Mouse (Mus musculus) E14TG2a.4 (cell line): ENCODE results near the gene Gpc3.

Experiments
- H3K27me3 ChIP-seq: 2 replicates; pipeline ENCODE4 v1.6.1; 2014; ENCODE audit warnings: low read length, control low read depth; ENCODE audit not compliant: insufficient read depth
- H3K36me3 ChIP-seq: 2 replicates; pipeline ENCODE4 v1.6.1; 2014; ENCODE audit warnings: low read length, control low read depth; ENCODE audit not compliant: insufficient read depth
- H3K4me1 ChIP-seq: replicated peaks from 2 replicates; pipeline ENCODE4 v1.6.1; 2014; ENCODE audit warnings: low read depth, low read length, control low read depth
- H3K4me3 ChIP-seq: replicated peaks from 2 replicates; pipeline ENCODE4 v1.5.1; 2014; ENCODE audit warnings: mild to moderate bottlenecking, low read length
- H3K9me3 ChIP-seq: 2 replicates; pipeline ENCODE4 v1.6.1; 2014; ENCODE audit warnings: low read length, control low read depth
- CTCF ChIP-seq: conservative IDR thresholded peaks from 2 replicates; pipeline ENCODE4 v1.5.1; 2014; ENCODE audit warnings: low read length
- NANOG ChIP-seq: IDR thresholded peaks from 2 replicates; pipeline ENCODE4 v1.6.1; 2014; ENCODE audit warnings: borderline replicate concordance, low read length, mixed read lengths
- POU5F1 ChIP-seq: IDR thresholded peaks from 2 replicates; pipeline ENCODE4 v1.6.1; 2014; ENCODE audit warnings: low read length, borderline replicate concordance

The Gpc3 gene

GRCm38 (mm10) chrX:52489461-52489860, 124.3 kb downstream of the Gpc3 start:
- Histone ChIP-seq H3K9me3 (no peaks in the 10 kb centered on the region), H3K4me3 (no peak overlapping the region), H3K4me1 (no peaks in the 10 kb centered on the region), H3K36me3 (no peaks in the 10 kb centered on the region), H3K27me3 (no peaks in the 10 kb centered on the region)
- TF ChIP-seq NANOG (no peak), POU5F1 (no peak), CTCF (no peak)

GRCm38 (mm10) chrX:52455074-52455588, 158.6 kb downstream of the Gpc3 start:
- Histone ChIP-seq H3K4me3 (no peak overlapping the region), H3K9me3 (no peaks in the 10 kb centered on the region), H3K4me1 (no peaks in the 10 kb centered on the region), H3K36me3 (no peaks in the 10 kb centered on the region), H3K27me3 (no peaks in the 10 kb centered on the region)
- TF ChIP-seq CTCF, result no peak
- TF ChIP-seq NANOG, result no peak
- TF ChIP-seq POU5F1, result no peak

- H3K4me1 ChIP-seq, result no peaks in the 10 kb centered on the region
- peak; percentile 86 for TF ChIP-seq CTCF
- no peak for TF ChIP-seq POU5F1
- no peaks in the 10 kb centered on the region for H3K36me3 ChIP-seq
- H3K4me3 ChIP-seq, result no peak overlapping the region
- no peaks in the 10 kb centered on the region for H3K27me3 ChIP-seq
- no peaks in the 10 kb centered on the region for H3K9me3 ChIP-seq
Measured at GRCm38 (mm10) chrX:52453445-52454182, 160.1 kb downstream of the Gpc3 start.

GRCm38 (mm10) chrX:52449177-52449576, 164.6 kb downstream of the Gpc3 start:
- Histone ChIP-seq H3K4me1 (no peaks in the 10 kb centered on the region), H3K27me3 (no peaks in the 10 kb centered on the region), H3K9me3 (no peaks in the 10 kb centered on the region), H3K36me3 (no peaks in the 10 kb centered on the region), H3K4me3 (no peak overlapping the region)
- TF ChIP-seq CTCF (no peak), POU5F1 (no peak), NANOG (no peak)

GRCm38 (mm10) chrX:52448496-52448895, 165.3 kb downstream of the Gpc3 start:
- H3K4me3 ChIP-seq, result no peak overlapping the region
- H3K27me3 ChIP-seq, result no peaks in the 10 kb centered on the region
- no peaks in the 10 kb centered on the region for H3K4me1 ChIP-seq
- no peaks in the 10 kb centered on the region for H3K36me3 ChIP-seq
- no peaks in the 10 kb centered on the region for H3K9me3 ChIP-seq
- no peak for TF ChIP-seq POU5F1
- no peak for TF ChIP-seq NANOG
- TF ChIP-seq CTCF, result no peak

- H3K36me3 ChIP-seq, result no peaks in the 10 kb centered on the region
- no peaks in the 10 kb centered on the region for H3K9me3 ChIP-seq
- H3K4me3 ChIP-seq, result no peak overlapping the region
- no peaks in the 10 kb centered on the region for H3K27me3 ChIP-seq
- H3K4me1 ChIP-seq, result no peaks in the 10 kb centered on the region
- no peak for TF ChIP-seq CTCF
- TF ChIP-seq NANOG, result no peak
- TF ChIP-seq POU5F1, result no peak
Measured at GRCm38 (mm10) chrX:52446530-52446929, 167.2 kb downstream of the Gpc3 start.

GRCm38 (mm10) chrX:52444977-52445376, 168.8 kb downstream of the Gpc3 start:
- H3K27me3 ChIP-seq, result no peaks in the 10 kb centered on the region

GRCm38 (mm10) chrX:52441798-52442197, 172.0 kb downstream of the Gpc3 start:
- no peaks in the 10 kb centered on the region for H3K4me1 ChIP-seq
- H3K4me3 ChIP-seq, result no peak overlapping the region
- H3K9me3 ChIP-seq, result no peaks in the 10 kb centered on the region
- no peaks in the 10 kb centered on the region for H3K27me3 ChIP-seq
- no peak for TF ChIP-seq NANOG
- peak; percentile 41 for TF ChIP-seq CTCF
- no peak for TF ChIP-seq POU5F1
- no peaks in the 10 kb centered on the region for H3K36me3 ChIP-seq

More at GRCm38 (mm10) chrX:52444977-52445376, 168.8 kb downstream of the Gpc3 start:
- H3K36me3 ChIP-seq, result no peaks in the 10 kb centered on the region
- no peaks in the 10 kb centered on the region for H3K9me3 ChIP-seq
- H3K4me3 ChIP-seq, result no peak overlapping the region
- H3K4me1 ChIP-seq, result no peaks in the 10 kb centered on the region
- no peak for TF ChIP-seq NANOG
- no peak for TF ChIP-seq POU5F1
- TF ChIP-seq CTCF, result no peak

GRCm38 (mm10) chrX:52439421-52439820, 174.3 kb downstream of the Gpc3 start:
- Histone ChIP-seq H3K27me3 (no peaks in the 10 kb centered on the region), H3K9me3 (no peaks in the 10 kb centered on the region), H3K4me3 (no peak overlapping the region), H3K4me1 (no peaks in the 10 kb centered on the region), H3K36me3 (no peaks in the 10 kb centered on the region)
- TF ChIP-seq POU5F1 (no peak), NANOG (no peak), CTCF (no peak)
